Mouse (Mus musculus): Measurements from ENCODE around the gene Pde8a. TPM values are rescaled to one million over a fixed set of nuclear protein-coding genes. Genes with fewer than 3 reads are reported as not detected.

Pde8a gene
- total RNA-seq, 2 experiments from 2014 or later, result 17.0 to 19.3 TPM

GRCm38 (mm10) chr7:81371811-81372210 lies 158.4 kb downstream of the Pde8a start:
- intact Hi-C loops (cut with DNase I), result no loop called here
- DNase-seq, result no peak

- intact Hi-C loops (cut with DNase I), result no loop called here
- DNase-seq, result peak; percentile 41 to 57
Observed at GRCm38 (mm10) chr7:81372337-81372920, 159.0 kb downstream of the Pde8a start.

DNA sequence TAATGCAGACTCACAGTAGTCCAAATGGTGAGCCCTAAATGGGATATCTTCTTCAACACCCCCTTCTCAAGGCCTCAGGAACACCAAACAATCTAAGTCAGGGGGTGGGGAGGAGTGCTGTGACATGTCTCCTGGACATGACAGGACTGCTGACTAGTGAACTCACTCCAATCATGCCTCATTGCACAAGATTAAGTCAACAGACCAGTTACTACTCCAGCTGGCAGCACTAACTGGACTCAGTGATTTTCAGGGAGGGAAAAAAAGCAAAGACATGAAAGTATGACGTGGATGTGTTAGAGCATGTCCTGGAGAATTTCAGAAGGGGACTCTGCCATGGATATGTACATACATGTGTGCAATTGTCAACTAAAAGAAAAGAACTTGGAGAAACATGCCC lies 166.0 kb downstream of the Pde8a start:
- DNase-seq, result no peak
- intact Hi-C loops (cut with DNase I), result no loop called here

Other genes with a start within 250 kb of the Pde8a start
- 10 to 100 TPM; 22.9 to 24.9 TPM for gene Zfp592, start 219.9 kb upstream of the Pde8a start, total RNA-seq (2021)
- gene Alpk3, start 156.0 kb upstream of the Pde8a start, total RNA-seq (2021), result 10 to 100 TPM; 85.0 to 90.5 TPM
- gene Slc28a1, start 98.8 kb upstream of the Pde8a start, total RNA-seq (2021), result under 1 TPM; 0.20 to 0.53 TPM
- gene Rps17, start 131.7 kb downstream of the Pde8a start, total RNA-seq (2021), result 1,000 to 10,000 TPM in 1 of 2 experiments, 100 to 1,000 TPM in 1; 997 to 1,016 TPM
- 10 to 100 TPM in 1 of 2 experiments, 1 to 10 TPM in 1; 9.8 to 11.5 TPM for gene Cpeb1, start 241.9 kb downstream of the Pde8a start, total RNA-seq (2021)